ENCODE assay signal across 8 mouse cellular contexts in the genomic region with DNA sequence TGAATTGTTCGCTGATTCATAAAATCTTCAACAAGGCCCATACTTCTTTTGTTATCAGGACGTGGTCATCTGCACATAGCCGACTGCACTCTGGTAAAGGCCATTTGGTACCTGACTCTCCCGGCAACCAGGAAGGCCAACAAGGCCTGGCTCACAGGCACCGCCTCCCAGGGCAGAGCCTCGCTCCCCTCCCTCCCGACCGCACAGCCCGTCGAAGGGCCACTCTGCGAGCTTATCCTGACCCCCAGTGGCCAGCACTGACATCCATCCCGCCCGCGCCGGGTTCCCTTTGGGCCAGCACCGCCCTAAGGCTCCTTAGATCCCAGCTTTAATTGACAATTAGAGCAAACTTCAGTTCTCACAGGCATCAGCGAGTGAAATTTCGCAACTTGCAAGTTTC.
A peak's percentile ranks its signal among the peaks of the same experiment; 100 is the strongest.
DNase-seq lines count a peak whose midpoint lies in the region; ATAC-seq and TF ChIP-seq lines count a peak whose summit lies in the region.

No protein-coding gene starts in this region.

- peak; percentile 79 for ATAC-seq in embryonic facial prominence, embryonic 15.5 days (ENCODE audit: insufficient number of reproducible peaks, low FRiP score, low TSS enrichment, low read depth)
- ATAC-seq in heart, embryonic 12.5 days (ENCODE audit: insufficient number of reproducible peaks, low FRiP score): peak; percentile 92
- ATAC-seq in kidney, embryonic 15.5 days (replicated peaks; ENCODE audit: low FRiP score): peak; percentile 96
- ATAC-seq in liver, embryonic 16.5 days (ENCODE audit: low read depth): peak; percentile 89
- peak; percentile 80 for ATAC-seq in neural tube, embryonic 11.5 days (ENCODE audit: insufficient read depth, low FRiP score, low TSS enrichment)

- 4% methylated on average over 18 of the region's 18 CpGs for WGBS in embryonic facial prominence, embryonic 15.5 days
- WGBS in heart, embryonic 12.5 days: 1% methylated on average over 18 of the region's 18 CpGs
- under 1% methylated on average over 18 of the region's 18 CpGs for WGBS in kidney, embryonic 15.5 days
- WGBS in liver, embryonic 16.5 days (ENCODE audit: insufficient replicate concordance): 2% methylated on average over 18 of the region's 18 CpGs
- 1% methylated on average over 18 of the region's 18 CpGs for WGBS in neural tube, embryonic 11.5 days

- TF ChIP-seq POLR2A in testis, adult 2 months (IDR thresholded peaks at IDR 0.05; ENCODE audit: control insufficient read depth, low read depth, low read length): no peak

- no peaks in the 10 kb centered on the region for H3K36me3 ChIP-seq in embryonic facial prominence, embryonic 15.5 days
- no peaks in the 10 kb centered on the region for H3K36me3 ChIP-seq in heart, embryonic 12.5 days
- H3K36me3 ChIP-seq in kidney, embryonic 15.5 days: no peaks in the 10 kb centered on the region
- H3K36me3 ChIP-seq in liver, embryonic 16.5 days (ENCODE audit: control insufficient read depth, insufficient read depth): no peaks in the 10 kb centered on the region
- no peaks in the 10 kb centered on the region for H3K36me3 ChIP-seq in neural tube, embryonic 11.5 days (ENCODE audit: control insufficient read depth, insufficient read depth, low read length)
- no peaks in the 10 kb centered on the region for H3K36me3 ChIP-seq in testis, adult 2 months (ENCODE audit: control insufficient read depth, insufficient read depth, low read length)

- H3K27ac ChIP-seq in embryonic facial prominence, embryonic 15.5 days (replicated peaks): 0 out of 2 replicates have a peak overlapping the region, but pooled peaks have one; percentile 22
- no peak overlapping the region for H3K27ac ChIP-seq in heart, embryonic 12.5 days (ENCODE audit: poor library complexity, severe bottlenecking)
- peak overlapping the region; percentile 41 for H3K27ac ChIP-seq in kidney, embryonic 15.5 days
- no peak overlapping the region for H3K27ac ChIP-seq in liver, embryonic 16.5 days (ENCODE audit: low read length)
- no peak overlapping the region for H3K27ac ChIP-seq in neural tube, embryonic 11.5 days (ENCODE audit: low read depth, low read length)
- no peak overlapping the region for H3K27ac ChIP-seq in testis, adult 2 months (ENCODE audit: control insufficient read depth, insufficient read depth, low read depth, low read length)

- H3K4me1 ChIP-seq in embryonic facial prominence, embryonic 15.5 days: peaks cover 44% of the 10 kb centered on the region
- 0 out of 2 replicates have a peak, but pooled peaks cover 5% of the 10 kb centered on the region for H3K4me1 ChIP-seq in heart, embryonic 12.5 days (replicated peaks)
- peaks cover 21% of the 10 kb centered on the region for H3K4me1 ChIP-seq in kidney, embryonic 15.5 days
- no peaks in the 10 kb centered on the region; the same call in 1 of the 2 replicates for H3K4me1 ChIP-seq in liver, embryonic 16.5 days (ENCODE audit: control insufficient read depth, low read depth, low read length)
- H3K4me1 ChIP-seq in neural tube, embryonic 11.5 days (ENCODE audit: control insufficient read depth, insufficient read depth, low read length): peaks cover 6% of the 10 kb centered on the region
- H3K4me1 ChIP-seq in testis, adult 2 months (ENCODE audit: control insufficient read depth, insufficient read depth, low read length): peaks cover 6% of the 10 kb centered on the region

- DNase-seq in A20 (ENCODE audit: low read depth, low spot score): peak; percentile 46
- peak; percentile 87 for DNase-seq in adrenal gland, postnatal 25 days
- DNase-seq in neural tube, embryonic 11.5 days (ENCODE audit: low spot score): peak; percentile 84

- peak; percentile 39; the same call in 1 of the 2 replicates for TF ChIP-seq CTCF in testis, adult 2 months (IDR thresholded peaks at IDR 0.05; ENCODE audit: control insufficient read depth, insufficient read depth, insufficient replicate concordance, low read depth, low read length)

- H3K9ac ChIP-seq in embryonic facial prominence, embryonic 15.5 days: no peak overlapping the region
- H3K9ac ChIP-seq in heart, embryonic 12.5 days: peak overlapping the region; percentile 59
- no peak overlapping the region for H3K9ac ChIP-seq in kidney, embryonic 15.5 days
- peak overlapping the region; percentile 18; the same call in 1 of the 2 replicates for H3K9ac ChIP-seq in liver, embryonic 16.5 days (ENCODE audit: low read depth, low read length)
- peak overlapping the region; percentile 32 for H3K9ac ChIP-seq in neural tube, embryonic 11.5 days (ENCODE audit: low read length)

- peak overlapping the region; percentile 30 for H3K4me3 ChIP-seq in embryonic facial prominence, embryonic 15.5 days (replicated peaks)
- H3K4me3 ChIP-seq in heart, embryonic 12.5 days: peak overlapping the region; percentile 48
- peak overlapping the region; percentile 43 for H3K4me3 ChIP-seq in kidney, embryonic 15.5 days (replicated peaks)
- peak overlapping the region; percentile 49 for H3K4me3 ChIP-seq in liver, embryonic 16.5 days (ENCODE audit: low read depth, low read length)
- peak overlapping the region; percentile 16; the same call in 1 of the 2 replicates for H3K4me3 ChIP-seq in neural tube, embryonic 11.5 days (ENCODE audit: low read depth, low read length)
- H3K4me3 ChIP-seq in testis, adult 2 months (ENCODE audit: control insufficient read depth, low read depth, low read length): peak overlapping the region; percentile 63

- no peaks in the 10 kb centered on the region for H3K9me3 ChIP-seq in embryonic facial prominence, embryonic 15.5 days (replicated peaks)
- no peaks in the 10 kb centered on the region for H3K9me3 ChIP-seq in heart, embryonic 12.5 days (replicated peaks)
- no peaks in the 10 kb centered on the region for H3K9me3 ChIP-seq in kidney, embryonic 15.5 days (replicated peaks)
- no peaks in the 10 kb centered on the region for H3K9me3 ChIP-seq in liver, embryonic 16.5 days (replicated peaks; ENCODE audit: control insufficient read depth, low read length)
- H3K9me3 ChIP-seq in neural tube, embryonic 11.5 days (ENCODE audit: control insufficient read depth, low read length): no peaks in the 10 kb centered on the region

- peaks cover 18% of the 10 kb centered on the region for H3K27me3 ChIP-seq in embryonic facial prominence, embryonic 15.5 days
- H3K27me3 ChIP-seq in heart, embryonic 12.5 days (replicated peaks): peaks cover 3% of the 10 kb centered on the region; the same call in 1 of the 2 replicates
- H3K27me3 ChIP-seq in kidney, embryonic 15.5 days: no peaks in the 10 kb centered on the region; the same call in 1 of the 2 replicates
- H3K27me3 ChIP-seq in liver, embryonic 16.5 days (ENCODE audit: control insufficient read depth, insufficient read depth, low read depth, low read length): no peaks in the 10 kb centered on the region
- no peaks in the 10 kb centered on the region for H3K27me3 ChIP-seq in neural tube, embryonic 11.5 days (ENCODE audit: control insufficient read depth, insufficient read depth, low read length)
- H3K27me3 ChIP-seq in testis, adult 2 months (ENCODE audit: control insufficient read depth, insufficient read depth, low read length): no peaks in the 10 kb centered on the region

- peak overlapping the region; percentile 47 for H3K4me2 ChIP-seq in embryonic facial prominence, embryonic 15.5 days (replicated peaks)
- peak overlapping the region; percentile 78 for H3K4me2 ChIP-seq in heart, embryonic 12.5 days
- peak overlapping the region; percentile 68 for H3K4me2 ChIP-seq in kidney, embryonic 15.5 days
- H3K4me2 ChIP-seq in liver, embryonic 16.5 days (ENCODE audit: low read depth, low read length): peak overlapping the region; percentile 69
- peak overlapping the region; percentile 43 for H3K4me2 ChIP-seq in neural tube, embryonic 11.5 days (ENCODE audit: low read depth)

Comparison
In these comparisons a context has a peak if more than half of its experiments do, and no peak if none do; other contexts are left out.
1. H3K27ac ChIP-seq: peak in embryonic facial prominence, embryonic 15.5 days (single experiment) and kidney, embryonic 15.5 days (single experiment); none in heart, embryonic 12.5 days (single experiment), liver, embryonic 16.5 days (single experiment), neural tube, embryonic 11.5 days (single experiment) and testis, adult 2 months (single experiment).
2. H3K9ac ChIP-seq: peak in heart, embryonic 12.5 days (single experiment), liver, embryonic 16.5 days (single experiment) and neural tube, embryonic 11.5 days (single experiment); none in embryonic facial prominence, embryonic 15.5 days (single experiment) and kidney, embryonic 15.5 days (single experiment).
3. Peak in every context shown above with its lines, with median percentiles within 50 percentile points of each other: DNase-seq, ATAC-seq, H3K4me2 ChIP-seq and H3K4me3 ChIP-seq.